Mouse (Mus musculus): Measurements from ENCODE around the gene Esd. TPM values are rescaled to one million over a fixed set of nuclear protein-coding genes. Genes with fewer than 3 reads are reported as not detected.

Esd gene
- total RNA-seq, 2 experiments from 2014 or later: 129 to 131 TPM

DNA sequence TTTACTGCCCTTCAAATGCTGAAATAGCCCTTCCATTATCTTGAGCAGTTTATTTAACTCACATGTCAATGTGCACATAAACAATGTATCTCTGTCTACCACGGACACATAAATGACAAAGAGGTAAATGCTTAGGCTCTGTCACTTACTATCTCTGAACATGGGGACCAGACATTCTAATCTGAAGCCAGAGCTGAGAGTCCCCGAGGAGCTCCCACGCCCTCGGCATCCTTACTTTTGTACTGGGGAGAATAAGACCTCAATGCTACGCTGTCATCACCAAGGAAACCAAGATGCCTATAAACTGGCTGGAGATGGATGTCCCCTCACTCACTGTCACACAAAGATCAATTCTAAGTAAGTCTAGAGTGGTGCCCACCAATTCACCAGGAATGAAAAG, 58.4 kb downstream of the Esd start:
- intact Hi-C loops (cut with DNase I): loop anchor here (5.0 kb wide), 1 partner anchor 157 kb away; the partner anchor contains the start of gene Lrch1
- DNase-seq: no peak

DNA sequence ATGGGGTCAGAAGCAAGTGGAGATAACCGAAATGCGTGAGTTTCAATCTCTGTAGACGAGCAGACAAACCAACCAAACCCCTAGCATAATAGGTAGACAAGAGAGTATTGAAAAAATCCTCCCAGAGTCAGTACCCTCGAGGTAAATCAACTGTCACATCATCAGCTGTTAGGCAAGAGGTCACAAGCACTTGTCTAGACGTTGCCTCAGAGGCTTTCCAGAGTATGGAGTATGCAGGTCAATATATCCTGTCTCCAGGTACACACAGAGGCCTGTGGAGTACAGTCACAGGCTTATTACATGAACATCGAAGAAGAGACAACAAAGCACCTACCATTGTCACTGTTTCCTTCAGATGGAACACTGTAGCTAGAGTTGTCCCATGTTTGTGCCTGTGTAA, 60.7 kb downstream of the Esd start:
- intact Hi-C loops (cut with DNase I): loop anchor here (5.0 kb wide), 1 partner anchor 155 kb away; the partner anchor contains the start of gene Lrch1
- DNase-seq: no peak

DNA sequence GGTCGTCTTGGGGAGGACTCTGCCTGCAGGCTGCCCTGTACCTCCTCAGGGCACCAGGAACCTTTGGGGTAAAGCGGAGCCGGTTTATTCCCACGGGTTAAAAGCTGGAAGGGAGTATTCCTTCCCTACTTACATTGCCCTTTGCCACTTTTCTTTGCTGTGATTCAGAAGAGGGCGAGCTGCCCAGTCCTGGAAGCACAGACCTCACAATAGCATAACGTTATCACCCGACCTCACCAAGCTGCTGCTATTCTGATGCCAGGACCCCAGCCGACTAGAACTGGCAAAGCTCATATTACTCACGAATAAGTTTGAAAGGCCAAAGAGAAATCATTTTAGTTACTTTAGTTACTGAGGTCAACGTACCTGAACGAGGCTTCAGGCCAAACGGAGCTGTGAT, 62.8 kb downstream of the Esd start:
- intact Hi-C loops (cut with DNase I): loop anchor here (5.0 kb wide), 1 partner anchor 152 kb away; the partner anchor contains the start of gene Lrch1
- peak; percentile 32 to 42 for DNase-seq

- no peak for DNase-seq
- intact Hi-C loops (cut with DNase I): no loop called here
Observed at GRCm38 (mm10) chr14:74797386-74798062, 65.4 kb downstream of the Esd start.

GRCm38 (mm10) chr14:74798063-74798890, 66.2 kb downstream of the Esd start:
- no peak for DNase-seq
- intact Hi-C loops (cut with DNase I): no loop called here

Other genes starting within 250 kb of the Esd start
- under 1 TPM; 0.63 to 0.88 TPM for gene Htr2a, start 91.5 kb upstream of the Esd start, total RNA-seq (2021)
- gene Lrch1, start 215.6 kb downstream of the Esd start, total RNA-seq (2021): 10 to 100 TPM; 17.5 to 18.5 TPM